Mouse (Mus musculus): Measurements from ENCODE around the gene Tpt1. TPM values are rescaled to one million over a fixed set of nuclear protein-coding genes. Genes with fewer than 3 reads are reported as not detected.

The Tpt1 gene
- polyA plus RNA-seq, 1 experiment from 2014 or later: 926 TPM

DNA sequence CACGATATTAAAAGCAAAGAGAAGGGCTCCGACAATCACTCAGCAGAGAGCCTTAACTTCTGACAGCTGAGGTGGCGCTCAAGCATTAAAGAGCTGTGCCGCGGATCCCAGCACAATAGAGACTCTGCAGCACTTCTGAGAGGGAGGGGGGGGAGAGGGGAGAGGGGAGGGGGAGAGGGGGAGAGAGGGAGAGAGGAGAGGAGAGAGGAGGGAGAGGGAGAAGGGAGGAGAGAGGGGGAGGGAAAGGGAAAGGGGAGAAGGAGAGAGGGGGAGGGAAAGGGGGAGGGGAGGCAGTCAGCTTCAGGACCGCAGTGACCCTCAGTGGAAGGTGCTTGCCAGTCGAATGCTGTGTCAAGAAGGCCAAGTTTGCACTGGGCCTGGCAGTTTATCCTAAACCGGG lies 34.1 kb downstream of the Tpt1 start:
- peaks cover 10% of the 10 kb centered on the region; the same call in 1 of the 2 replicates for H3K4me1 ChIP-seq (replicated peaks)
- H3K9me3 ChIP-seq (replicated peaks): no peaks in the 10 kb centered on the region
- 25% methylated on average over 8 of the region's 8 CpGs for WGBS
- no peak overlapping the region for H3K4me3 ChIP-seq
- no peak overlapping the region for H3K27ac ChIP-seq
- peak overlapping the region; percentile 35; the same call in 1 of the 2 replicates for H3K4me2 ChIP-seq
- no peak for ATAC-seq (replicated peaks; ENCODE audit: insufficient number of reproducible peaks, insufficient read depth, low FRiP score, low read depth)
- H3K27me3 ChIP-seq: no peaks in the 10 kb centered on the region
- H3K36me3 ChIP-seq: no peaks in the 10 kb centered on the region
- no peak overlapping the region for H3K9ac ChIP-seq

DNA sequence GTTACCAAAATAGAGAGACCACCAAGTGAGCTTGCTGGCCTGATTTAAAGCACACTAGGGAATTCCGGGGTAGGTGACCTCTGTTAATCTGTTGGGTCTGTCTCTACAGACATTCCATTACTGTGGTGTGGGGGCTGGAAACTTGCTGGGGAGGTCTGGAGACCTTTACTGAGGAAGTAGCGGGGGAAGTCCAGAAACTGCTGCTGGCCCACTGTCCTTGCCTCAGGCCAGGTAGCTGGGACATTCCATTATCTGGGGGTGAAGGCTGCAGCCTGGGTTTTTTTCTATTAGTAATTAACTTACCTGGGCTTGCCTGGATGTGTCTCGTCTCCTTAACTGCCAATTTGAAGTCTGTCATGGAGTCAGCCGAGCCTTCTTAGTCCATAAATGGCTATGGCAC lies 37.0 kb downstream of the Tpt1 start:
- 36% methylated on average over 4 of the region's 4 CpGs for WGBS
- no peak for ATAC-seq (replicated peaks; ENCODE audit: insufficient number of reproducible peaks, insufficient read depth, low FRiP score, low read depth)
- no peak overlapping the region for H3K4me2 ChIP-seq
- H3K27ac ChIP-seq: no peak overlapping the region
- H3K36me3 ChIP-seq: no peaks in the 10 kb centered on the region
- no peaks in the 10 kb centered on the region for H3K9me3 ChIP-seq (replicated peaks)
- no peaks in the 10 kb centered on the region for H3K27me3 ChIP-seq
- no peak overlapping the region for H3K9ac ChIP-seq
- H3K4me1 ChIP-seq (replicated peaks): 0 out of 2 replicates have a peak, but pooled peaks cover 4% of the 10 kb centered on the region
- no peak overlapping the region for H3K4me3 ChIP-seq

DNA sequence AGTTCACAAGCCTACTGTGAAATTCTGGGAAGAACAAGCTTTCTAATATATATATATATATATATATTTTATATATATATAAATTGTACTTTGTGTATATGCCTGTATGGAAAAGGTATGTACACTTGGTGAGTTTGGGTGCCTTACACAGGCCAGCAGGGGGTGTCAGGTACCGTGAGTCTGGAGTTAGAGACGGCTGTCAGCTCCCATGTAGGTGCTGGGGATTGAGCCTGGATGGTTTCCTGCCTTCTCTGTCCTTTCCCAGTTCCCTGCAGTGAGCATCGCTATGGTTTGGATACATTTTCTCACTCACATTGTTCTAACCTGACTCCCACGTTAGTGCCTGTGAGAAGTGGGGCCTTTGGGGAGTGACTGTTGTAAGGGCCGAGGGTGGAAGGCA lies 38.4 kb downstream of the Tpt1 start:
- WGBS: 74% methylated on average over 5 of the region's 5 CpGs
- no peak for ATAC-seq (replicated peaks; ENCODE audit: insufficient number of reproducible peaks, insufficient read depth, low FRiP score, low read depth)
- Histone ChIP-seq H3K9me3 (replicated peaks) (no peaks in the 10 kb centered on the region), H3K9ac (no peak overlapping the region), H3K36me3 (no peaks in the 10 kb centered on the region), H3K4me2 (no peak overlapping the region), H3K27me3 (no peaks in the 10 kb centered on the region), H3K27ac (no peak overlapping the region), H3K4me3 (no peak overlapping the region), H3K4me1 (replicated peaks) (0 out of 2 replicates have a peak, but pooled peaks cover 4% of the 10 kb centered on the region)

DNA sequence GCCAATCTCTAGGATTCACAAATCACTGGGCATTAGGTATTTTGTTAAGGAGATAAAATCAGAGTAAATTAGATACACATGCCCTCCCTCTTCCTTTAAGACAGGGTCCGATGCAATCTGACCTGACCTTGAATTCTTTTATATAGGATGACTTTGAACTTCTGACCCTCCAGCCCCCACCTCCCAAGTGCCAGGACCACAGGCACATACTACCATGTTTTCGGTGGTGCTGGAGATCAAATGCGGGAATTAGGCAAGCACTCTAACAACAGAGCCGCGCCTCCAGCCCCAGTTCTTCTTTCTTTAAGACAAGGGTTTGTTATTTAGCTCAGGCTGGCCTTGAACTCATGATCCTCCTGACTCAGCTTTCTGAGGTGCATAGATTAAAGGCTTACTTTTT lies 39.0 kb downstream of the Tpt1 start:
- no peaks in the 10 kb centered on the region for H3K36me3 ChIP-seq
- WGBS: 79% methylated on average over 5 of the region's 5 CpGs
- H3K4me3 ChIP-seq: no peak overlapping the region
- no peak overlapping the region for H3K4me2 ChIP-seq
- H3K4me1 ChIP-seq (replicated peaks): 0 out of 2 replicates have a peak, but pooled peaks cover 4% of the 10 kb centered on the region
- H3K27ac ChIP-seq: no peak overlapping the region
- no peaks in the 10 kb centered on the region for H3K27me3 ChIP-seq
- no peaks in the 10 kb centered on the region for H3K9me3 ChIP-seq (replicated peaks)
- ATAC-seq (replicated peaks; ENCODE audit: insufficient number of reproducible peaks, insufficient read depth, low FRiP score, low read depth): no peak
- no peak overlapping the region for H3K9ac ChIP-seq

DNA sequence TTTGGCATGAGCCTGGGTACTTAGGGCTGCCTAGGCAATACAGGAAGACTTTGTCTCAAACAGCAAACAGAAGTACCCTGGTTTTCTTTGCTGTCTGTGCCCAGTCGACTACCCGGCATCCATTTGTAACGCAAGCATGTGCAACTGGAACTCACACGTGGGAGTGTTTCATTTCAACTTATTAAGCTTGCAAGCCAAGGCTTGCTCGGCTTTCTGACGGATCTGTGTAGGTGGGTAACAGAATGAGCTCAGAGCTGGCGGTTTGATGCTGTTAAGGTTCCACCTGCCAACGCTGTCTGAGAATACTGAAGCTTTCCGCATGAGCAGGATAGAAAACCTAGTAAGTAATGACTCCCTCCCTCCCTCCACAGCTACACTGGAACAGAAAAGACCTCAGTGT lies 47.2 kb downstream of the Tpt1 start:
- no peak overlapping the region for H3K4me3 ChIP-seq
- no peak overlapping the region for H3K27ac ChIP-seq
- H3K9ac ChIP-seq: no peak overlapping the region
- no peaks in the 10 kb centered on the region for H3K27me3 ChIP-seq
- ATAC-seq (replicated peaks; ENCODE audit: insufficient number of reproducible peaks, insufficient read depth, low FRiP score, low read depth): no peak
- WGBS: 80% methylated on average over 9 of the region's 9 CpGs
- H3K36me3 ChIP-seq: no peaks in the 10 kb centered on the region
- no peaks in the 10 kb centered on the region for H3K9me3 ChIP-seq (replicated peaks)
- no peaks in the 10 kb centered on the region for H3K4me1 ChIP-seq (replicated peaks)
- H3K4me2 ChIP-seq: no peak overlapping the region

Other genes starting within 250 kb of the Tpt1 start
- not detected in 2 replicates for gene Erich6b, start 202.8 kb upstream of the Tpt1 start, polyA plus RNA-seq (2015; fragmentation: Nextera tagmentation; extraction: Ambion mirVana)
- 11.8 and 14.3 TPM in 2 replicates for gene Cog3, start 90.6 kb upstream of the Tpt1 start, polyA plus RNA-seq (2015; fragmentation: Nextera tagmentation; extraction: Ambion mirVana)
- gene Slc25a30, start 58.1 kb upstream of the Tpt1 start, polyA plus RNA-seq (2015; fragmentation: Nextera tagmentation; extraction: Ambion mirVana): 5.6 and 5.8 TPM in 2 replicates
- 0.15 and 0.30 TPM in 2 replicates for gene Kctd4, start 109.9 kb downstream of the Tpt1 start, polyA plus RNA-seq (2015; fragmentation: Nextera tagmentation; extraction: Ambion mirVana)
- gene Gtf2f2, start 165.8 kb downstream of the Tpt1 start, polyA plus RNA-seq (2015; fragmentation: Nextera tagmentation; extraction: Ambion mirVana): 23.3 and 23.7 TPM in 2 replicates

Data from heart, embryonic 15.5 days (tissue).